Mouse (Mus musculus): Measurements from ENCODE around the gene Nphs1. TPM values are rescaled to one million over a fixed set of nuclear protein-coding genes. Genes with fewer than 3 reads are reported as not detected.

Nphs1 gene
- 0.54 and 0.83 TPM in 2 replicates for polyA plus RNA-seq (2014; fragmentation: Nextera tagmentation; extraction: Ambion mirVana)

DNA sequence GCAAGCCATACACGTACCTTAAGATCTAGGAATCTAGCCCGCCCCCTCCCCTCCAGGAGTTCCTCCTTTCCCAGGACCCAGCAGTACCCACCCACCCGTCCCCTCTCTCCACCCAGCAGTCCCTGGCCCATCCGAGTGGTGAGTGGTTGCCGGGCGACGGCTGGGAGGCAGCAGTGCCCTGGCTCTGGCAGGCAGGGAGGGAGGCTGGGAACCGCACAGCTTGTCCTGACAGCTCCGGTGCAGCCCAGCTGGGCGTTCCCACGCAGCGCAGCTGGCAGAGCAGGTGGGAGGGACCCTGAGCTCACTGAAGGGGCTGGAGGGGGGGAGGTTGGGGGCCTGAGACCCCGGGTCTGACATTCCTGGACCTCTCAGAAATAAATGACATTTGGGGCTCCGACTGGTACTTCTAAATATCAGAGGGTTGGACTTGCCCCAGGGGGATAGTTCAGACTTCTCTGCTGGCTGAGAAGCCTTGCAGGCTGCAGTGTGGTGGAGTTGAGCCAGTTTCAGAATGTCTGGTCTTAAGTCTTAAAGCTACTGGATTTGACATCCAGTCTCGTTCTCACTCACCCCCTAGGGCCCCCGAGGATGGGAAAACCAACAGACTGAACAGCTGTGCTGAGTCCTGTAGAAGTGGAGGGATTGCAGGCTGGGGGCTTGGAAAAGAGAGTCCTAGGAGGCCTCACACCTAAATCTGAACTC, at the start of gene Nphs1, which contains the start of gene Kirrel2:
Gene Nphs1 (plus strand): TSS at position 687 of the 702 bp plus-strand sequence.
Gene Kirrel2 (minus strand): TSS at position 62 of the 702 bp plus-strand sequence.
- peak; percentile 62 for DNase-seq (ENCODE audit: low spot score)
- WGBS, result under 1% methylated on average over 16 of the region's 16 CpGs
- Histone ChIP-seq H3K4me3 (replicated peaks; ENCODE audit: low read length) (peak within 1 kb of the TSS; percentile 22), H3K27me3 (ENCODE audit: control insufficient read depth, insufficient read depth, low read length) (peaks cover 83% of the 10 kb centered on the region), H3K9me3 (ENCODE audit: control insufficient read depth, low read length) (no peaks in the 10 kb centered on the region), H3K36me3 (replicated peaks; ENCODE audit: control insufficient read depth, insufficient read depth) (no peaks in the 10 kb centered on the region), H3K27ac (no peak within 1 kb of the TSS), H3K9ac (peak within 1 kb of the TSS; percentile 41), H3K4me1 (replicated peaks; ENCODE audit: control insufficient read depth, insufficient read depth, low read length) (peaks cover 22% of the 10 kb centered on the region), H3K4me2 (replicated peaks) (peak within 1 kb of the TSS; percentile 52)
- peak; percentile 84 for ATAC-seq (ENCODE audit: low FRiP score)

DNA sequence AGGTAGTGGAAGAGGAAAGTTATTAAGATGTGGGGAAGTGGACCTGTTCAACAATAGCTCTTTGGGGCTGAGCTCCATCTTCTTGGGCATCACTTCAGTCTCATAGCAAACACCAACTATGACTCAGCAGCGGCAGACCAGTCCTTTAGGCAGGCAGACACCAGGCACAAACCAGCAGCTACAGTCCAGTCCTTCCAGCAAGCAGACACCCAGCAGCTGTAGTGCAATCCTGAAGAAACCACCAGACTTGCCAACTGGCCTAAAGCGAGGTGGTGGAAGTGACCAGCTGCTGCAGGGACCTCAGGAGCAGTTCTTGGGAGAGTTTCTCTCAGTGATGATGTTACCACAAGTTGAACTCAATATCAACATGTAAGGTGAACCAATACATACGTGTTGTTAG, 49.5 kb upstream of the Nphs1 start:
- Histone ChIP-seq H3K36me3 (replicated peaks; ENCODE audit: control insufficient read depth, insufficient read depth) (no peaks in the 10 kb centered on the region), H3K4me3 (replicated peaks; ENCODE audit: low read length) (no peak overlapping the region), H3K9me3 (ENCODE audit: control insufficient read depth, low read length) (no peaks in the 10 kb centered on the region), H3K27me3 (ENCODE audit: control insufficient read depth, insufficient read depth, low read length) (no peaks in the 10 kb centered on the region), H3K9ac (no peak overlapping the region), H3K4me1 (replicated peaks; ENCODE audit: control insufficient read depth, insufficient read depth, low read length) (no peaks in the 10 kb centered on the region), H3K4me2 (replicated peaks) (no peak overlapping the region), H3K27ac (no peak overlapping the region)
- ATAC-seq (ENCODE audit: low FRiP score) (no peak), DNase-seq (ENCODE audit: low spot score) (no peak)
- WGBS, result 87% methylated on average over 3 of the region's 3 CpGs

DNA sequence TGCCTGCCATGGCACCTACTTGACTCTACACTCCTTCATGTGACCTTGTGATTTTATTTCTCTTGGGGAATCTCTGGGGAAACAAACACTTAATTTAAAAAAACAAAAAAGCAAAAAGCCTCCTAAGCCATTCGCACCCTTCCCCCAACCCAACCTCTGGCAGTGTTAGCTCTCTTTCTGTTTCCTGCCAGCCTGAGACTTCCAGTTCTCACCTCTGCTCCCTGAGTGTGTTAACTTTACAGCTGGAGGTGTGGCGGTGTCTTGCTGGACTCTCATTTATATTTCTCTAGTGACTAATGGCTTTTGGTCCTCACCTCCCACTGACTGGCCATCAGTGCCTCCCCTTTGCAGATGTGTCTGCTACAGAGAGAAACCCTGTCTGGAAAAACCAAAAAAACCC, 48.3 kb upstream of the Nphs1 start:
- H3K9me3 ChIP-seq (ENCODE audit: control insufficient read depth, low read length), result no peaks in the 10 kb centered on the region
- WGBS, result 87% methylated on average over 2 of the region's 2 CpGs
- H3K4me1 ChIP-seq (replicated peaks; ENCODE audit: control insufficient read depth, insufficient read depth, low read length), result no peaks in the 10 kb centered on the region
- no peak for ATAC-seq (ENCODE audit: low FRiP score)
- no peak overlapping the region for H3K9ac ChIP-seq
- H3K4me3 ChIP-seq (replicated peaks; ENCODE audit: low read length), result no peak overlapping the region
- no peaks in the 10 kb centered on the region for H3K27me3 ChIP-seq (ENCODE audit: control insufficient read depth, insufficient read depth, low read length)
- H3K27ac ChIP-seq, result no peak overlapping the region
- no peak overlapping the region for H3K4me2 ChIP-seq (replicated peaks)
- no peak for DNase-seq (ENCODE audit: low spot score)
- no peaks in the 10 kb centered on the region for H3K36me3 ChIP-seq (replicated peaks; ENCODE audit: control insufficient read depth, insufficient read depth)

DNA sequence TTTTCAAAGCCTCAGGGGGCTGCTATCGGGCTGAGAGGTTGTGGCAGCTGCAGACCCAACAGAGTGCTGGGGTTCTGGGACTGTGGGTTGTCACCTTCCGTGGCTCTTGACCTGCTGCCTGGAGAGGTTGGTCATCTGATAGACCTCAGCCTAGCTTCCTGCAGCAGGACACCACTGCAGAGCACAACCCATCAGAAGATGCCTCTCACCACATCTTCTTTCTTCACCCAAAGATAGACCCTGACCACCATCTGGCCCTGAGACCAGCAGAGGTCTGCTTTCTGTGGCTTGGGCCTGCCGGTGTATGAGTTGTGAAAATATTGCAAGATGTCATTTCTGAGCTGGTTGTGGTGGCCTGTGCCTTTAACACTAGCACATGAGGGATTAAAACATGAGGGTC, 47.1 kb upstream of the Nphs1 start:
- ATAC-seq (ENCODE audit: low FRiP score), result no peak
- Histone ChIP-seq H3K36me3 (replicated peaks; ENCODE audit: control insufficient read depth, insufficient read depth) (no peaks in the 10 kb centered on the region), H3K4me3 (replicated peaks; ENCODE audit: low read length) (no peak overlapping the region), H3K4me1 (replicated peaks; ENCODE audit: control insufficient read depth, insufficient read depth, low read length) (no peaks in the 10 kb centered on the region), H3K27me3 (ENCODE audit: control insufficient read depth, insufficient read depth, low read length) (no peaks in the 10 kb centered on the region), H3K9ac (no peak overlapping the region), H3K27ac (no peak overlapping the region), H3K9me3 (ENCODE audit: control insufficient read depth, low read length) (no peaks in the 10 kb centered on the region), H3K4me2 (replicated peaks) (no peak overlapping the region)
- 73% methylated on average over 3 of the region's 3 CpGs for WGBS
- DNase-seq (ENCODE audit: low spot score), result no peak

DNA sequence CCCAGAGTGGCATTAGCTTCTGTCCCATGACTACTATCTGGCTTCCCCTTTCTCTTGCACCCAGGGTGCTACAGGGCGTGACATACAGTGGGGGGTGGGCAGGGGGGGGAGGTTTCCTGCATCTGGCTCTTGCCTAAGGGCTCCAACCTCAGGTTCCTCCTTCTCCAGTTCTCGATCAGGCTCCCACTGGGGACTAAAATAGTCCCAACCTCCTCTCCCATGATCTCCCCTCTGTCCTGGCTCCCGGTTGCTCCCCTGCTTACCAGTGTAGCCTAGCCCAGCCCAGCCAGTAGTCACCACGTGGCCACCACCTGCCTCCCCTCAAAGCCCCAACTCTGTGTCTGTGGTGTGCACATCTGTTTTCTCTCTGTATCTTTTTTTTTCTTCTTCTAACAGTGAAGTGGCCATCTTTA, 45.4 kb upstream of the Nphs1 start:
- DNase-seq (ENCODE audit: low spot score), result no peak
- no peaks in the 10 kb centered on the region for H3K36me3 ChIP-seq (replicated peaks; ENCODE audit: control insufficient read depth, insufficient read depth)
- H3K4me1 ChIP-seq (replicated peaks; ENCODE audit: control insufficient read depth, insufficient read depth, low read length), result no peaks in the 10 kb centered on the region
- no peaks in the 10 kb centered on the region for H3K27me3 ChIP-seq (ENCODE audit: control insufficient read depth, insufficient read depth, low read length)
- no peak overlapping the region for H3K4me2 ChIP-seq (replicated peaks)
- no peaks in the 10 kb centered on the region for H3K9me3 ChIP-seq (ENCODE audit: control insufficient read depth, low read length)
- no peak overlapping the region for H3K9ac ChIP-seq
- 50% methylated on average over 4 of the region's 4 CpGs for WGBS
- no peak overlapping the region for H3K27ac ChIP-seq
- no peak overlapping the region for H3K4me3 ChIP-seq (replicated peaks; ENCODE audit: low read length)
- ATAC-seq (ENCODE audit: low FRiP score), result no peak

- 76% methylated on average over 5 of the region's 5 CpGs for WGBS
- H3K9ac ChIP-seq, result no peak within 1 kb of the TSS
- H3K27ac ChIP-seq, result no peak within 1 kb of the TSS
- no peaks in the 10 kb centered on the region for H3K9me3 ChIP-seq (ENCODE audit: control insufficient read depth, low read length)
- H3K36me3 ChIP-seq (replicated peaks; ENCODE audit: control insufficient read depth, insufficient read depth), result no peaks in the 10 kb centered on the region
- no peaks in the 10 kb centered on the region for H3K4me1 ChIP-seq (replicated peaks; ENCODE audit: control insufficient read depth, insufficient read depth, low read length)
- H3K4me2 ChIP-seq (replicated peaks), result no peak within 1 kb of the TSS
- ATAC-seq (ENCODE audit: low FRiP score) (no peak), DNase-seq (ENCODE audit: low spot score) (no peak)
- H3K27me3 ChIP-seq (ENCODE audit: control insufficient read depth, insufficient read depth, low read length), result no peaks in the 10 kb centered on the region
- no peak within 1 kb of the TSS for H3K4me3 ChIP-seq (replicated peaks; ENCODE audit: low read length)
These were observed 44.5 kb upstream of the Nphs1 start, which contains the start of gene Tyrobp for GRCm38 (mm10) chr7:30413596-30413995. TSS of gene Tyrobp (plus strand) at chr7:30413760.

GRCm38 (mm10) chr7:30417856-30418255, 40.3 kb upstream of the Nphs1 start:
- no peak overlapping the region for H3K4me2 ChIP-seq (replicated peaks)
- H3K36me3 ChIP-seq (replicated peaks; ENCODE audit: control insufficient read depth, insufficient read depth), result no peaks in the 10 kb centered on the region
- WGBS, result 79% methylated on average over 9 of the region's 9 CpGs
- H3K9ac ChIP-seq, result no peak overlapping the region
- H3K4me1 ChIP-seq (replicated peaks; ENCODE audit: control insufficient read depth, insufficient read depth, low read length), result peaks cover 14% of the 10 kb centered on the region; the same call in 1 of the 2 replicates
- no peaks in the 10 kb centered on the region for H3K9me3 ChIP-seq (ENCODE audit: control insufficient read depth, low read length)
- H3K4me3 ChIP-seq (replicated peaks; ENCODE audit: low read length), result no peak overlapping the region
- ATAC-seq (ENCODE audit: low FRiP score) (no peak), DNase-seq (ENCODE audit: low spot score) (no peak)
- H3K27me3 ChIP-seq (ENCODE audit: control insufficient read depth, insufficient read depth, low read length), result no peaks in the 10 kb centered on the region
- no peak overlapping the region for H3K27ac ChIP-seq

GRCm38 (mm10) chr7:30419561-30420499, 38.3 kb upstream of the Nphs1 start, which contains the start of gene Hcst:
TSS of gene Hcst (minus strand) at chr7:30419854.
- no peak within 1 kb of the TSS for H3K9ac ChIP-seq
- no peak within 1 kb of the TSS for H3K4me2 ChIP-seq (replicated peaks)
- no peaks in the 10 kb centered on the region for H3K36me3 ChIP-seq (replicated peaks; ENCODE audit: control insufficient read depth, insufficient read depth)
- ATAC-seq (ENCODE audit: low FRiP score), result no peak
- no peaks in the 10 kb centered on the region for H3K27me3 ChIP-seq (ENCODE audit: control insufficient read depth, insufficient read depth, low read length)
- no peak within 1 kb of the TSS for H3K27ac ChIP-seq
- WGBS, result 77% methylated on average over 10 of the region's 10 CpGs
- no peak within 1 kb of the TSS for H3K4me3 ChIP-seq (replicated peaks; ENCODE audit: low read length)
- DNase-seq (ENCODE audit: low spot score), result no peak
- no peaks in the 10 kb centered on the region for H3K9me3 ChIP-seq (ENCODE audit: control insufficient read depth, low read length)
- H3K4me1 ChIP-seq (replicated peaks; ENCODE audit: control insufficient read depth, insufficient read depth, low read length), result peaks cover 20% of the 10 kb centered on the region

DNA sequence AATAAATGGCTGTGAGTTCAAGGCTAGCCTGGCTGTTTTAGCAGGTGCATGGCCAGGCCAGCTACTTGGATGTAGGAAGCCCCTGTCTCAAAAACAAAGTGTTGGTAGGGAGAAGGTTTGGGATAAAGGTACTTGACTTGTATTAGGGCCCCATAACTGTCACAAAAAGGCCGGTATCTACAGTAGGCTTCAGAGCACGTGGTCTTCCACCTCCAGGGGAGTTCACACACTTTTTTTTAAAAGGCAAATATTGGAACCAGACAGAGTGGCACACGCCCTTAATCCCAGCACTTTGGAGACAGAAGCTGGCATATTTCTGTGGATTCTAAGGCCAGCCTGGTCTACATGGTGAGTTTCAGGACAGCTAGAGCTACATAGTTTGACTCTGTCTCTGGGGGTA, 37.4 kb upstream of the Nphs1 start:
- H3K4me2 ChIP-seq (replicated peaks), result no peak overlapping the region
- WGBS, result 89% methylated on average over 3 of the region's 3 CpGs
- no peak overlapping the region for H3K27ac ChIP-seq
- no peaks in the 10 kb centered on the region for H3K36me3 ChIP-seq (replicated peaks; ENCODE audit: control insufficient read depth, insufficient read depth)
- no peaks in the 10 kb centered on the region for H3K9me3 ChIP-seq (ENCODE audit: control insufficient read depth, low read length)
- no peak for DNase-seq (ENCODE audit: low spot score)
- peaks cover 20% of the 10 kb centered on the region for H3K4me1 ChIP-seq (replicated peaks; ENCODE audit: control insufficient read depth, insufficient read depth, low read length)
- H3K9ac ChIP-seq, result no peak overlapping the region
- H3K4me3 ChIP-seq (replicated peaks; ENCODE audit: low read length), result no peak overlapping the region; the same call in 1 of the 2 replicates
- H3K27me3 ChIP-seq (ENCODE audit: control insufficient read depth, insufficient read depth, low read length), result no peaks in the 10 kb centered on the region
- ATAC-seq (ENCODE audit: low FRiP score), result no peak
